Mouse (Mus musculus): ENCODE measurements around the gene Pkd1l3. TPM values are rescaled to one million over a fixed set of nuclear protein-coding genes. Genes with fewer than 3 reads are reported as not detected.

The Pkd1l3 gene
- total RNA-seq, 2 experiments from 2014 or later, result not detected

DNA sequence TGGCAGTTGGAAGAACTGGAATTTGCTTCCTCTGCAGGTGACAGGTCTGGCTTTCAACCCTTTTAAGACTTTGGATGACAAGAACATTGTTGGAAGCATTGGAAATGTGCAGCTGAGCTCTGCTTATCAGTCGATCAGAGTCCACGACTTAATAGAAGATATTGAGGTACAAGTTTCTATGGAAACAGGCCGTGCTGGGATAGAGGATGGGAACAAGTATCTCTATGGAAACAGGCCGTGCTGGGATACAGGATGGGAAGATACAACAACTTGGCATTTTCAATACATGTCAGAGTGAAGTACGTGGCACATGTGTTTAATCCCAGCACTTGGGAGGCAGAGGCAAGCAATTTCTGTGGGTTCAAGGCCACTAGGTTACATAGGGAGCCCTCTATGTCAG, 18.2 kb downstream of the Pkd1l3 start:
- DNase-seq, result no peak

DNA sequence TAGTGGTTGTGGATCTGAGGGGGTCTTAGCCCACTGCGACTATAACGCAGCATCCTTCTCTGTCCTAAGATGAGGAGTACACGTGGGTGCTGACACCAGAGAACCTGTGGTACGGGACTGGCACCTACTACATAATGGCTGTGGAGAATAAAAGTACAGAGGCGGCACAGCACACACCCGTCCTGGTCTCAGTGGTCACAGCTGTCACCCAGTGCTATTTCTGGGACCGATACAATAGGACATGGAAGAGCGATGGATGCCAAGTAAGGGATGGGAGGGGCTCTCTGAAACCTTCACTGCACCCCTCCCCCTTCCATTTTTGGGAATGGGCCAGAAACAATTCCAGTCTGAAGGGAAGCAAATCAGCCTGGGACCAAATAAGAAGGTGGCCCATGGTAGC, 20.8 kb downstream of the Pkd1l3 start:
- no peak for DNase-seq

DNA sequence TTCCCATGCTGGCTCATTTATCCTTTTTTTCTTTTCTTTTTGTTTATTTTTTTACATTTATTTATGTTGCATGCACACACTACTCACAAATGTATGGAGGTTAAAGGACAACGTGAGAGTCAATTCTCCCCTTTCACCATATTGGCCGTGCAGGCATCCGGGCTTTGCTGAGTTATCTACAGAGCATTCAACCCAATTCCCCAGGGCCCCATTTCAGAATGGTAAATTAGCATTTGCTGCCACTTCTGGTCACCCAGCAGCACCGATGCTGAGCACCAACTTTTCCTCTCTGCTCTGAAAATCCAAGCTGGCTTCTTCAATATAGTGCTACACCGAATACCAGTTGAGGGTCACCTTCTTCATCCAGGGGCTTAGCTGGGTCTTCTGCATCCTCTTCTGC, 24.5 kb downstream of the Pkd1l3 start:
- DNase-seq, result no peak

DNA sequence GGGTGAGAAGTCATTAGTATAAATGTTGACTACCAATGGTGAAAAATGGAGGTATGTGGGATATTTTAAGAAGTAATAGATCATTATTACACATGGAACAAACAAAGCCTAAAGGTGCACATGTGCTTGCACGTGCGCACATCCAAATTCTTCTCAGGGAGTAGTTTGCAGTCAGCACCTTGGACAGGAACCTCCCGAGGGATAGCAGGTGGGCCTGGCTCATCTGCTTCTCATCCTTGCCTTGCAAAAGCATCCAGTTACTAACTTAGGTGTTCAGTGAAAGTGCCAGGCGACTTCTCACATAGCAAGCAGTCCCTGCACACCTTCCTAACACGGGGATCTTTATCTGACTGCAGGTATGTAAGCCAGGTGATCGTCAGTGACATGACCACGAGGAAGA, 26.1 kb downstream of the Pkd1l3 start:
- no peak for DNase-seq

DNA sequence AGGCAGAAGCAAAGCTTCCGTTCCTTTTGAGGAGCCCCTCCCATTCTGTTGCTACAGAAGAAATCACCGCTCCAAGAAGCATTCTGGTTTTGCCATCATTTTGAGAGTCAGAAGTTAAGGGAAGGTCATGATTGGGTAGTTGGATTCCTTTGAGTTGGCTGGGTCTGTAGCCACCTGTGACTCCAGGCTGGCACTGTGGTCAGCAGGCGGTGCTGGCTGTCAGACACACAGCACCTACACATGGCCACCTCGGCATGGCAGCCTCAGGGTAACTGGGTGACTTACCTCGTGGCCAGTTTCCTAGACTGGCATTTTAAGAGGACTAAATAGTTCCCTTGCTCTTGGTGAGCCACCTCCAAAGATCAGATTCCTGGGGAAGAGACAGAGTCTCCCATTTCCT, 26.9 kb downstream of the Pkd1l3 start:
- DNase-seq, result no peak

DNA sequence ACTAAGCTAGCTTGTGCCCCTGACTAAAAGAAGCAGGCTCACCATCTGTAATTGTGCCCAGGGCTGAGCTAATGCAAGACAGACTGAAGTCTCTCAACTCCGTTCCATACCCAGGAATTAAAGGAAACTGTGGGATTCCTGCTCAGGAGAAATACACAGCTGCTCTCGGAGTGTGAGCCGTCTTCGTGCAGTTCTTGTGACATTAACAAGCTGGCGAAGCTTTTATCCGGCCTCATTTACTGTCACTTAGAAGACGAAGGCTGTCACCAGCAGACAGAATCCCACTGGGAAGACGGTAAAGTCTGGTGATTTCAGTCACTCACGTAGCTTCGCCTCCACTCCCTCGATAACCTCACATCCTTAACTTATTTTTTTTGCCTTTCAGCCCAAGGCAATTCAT, 33.0 kb downstream of the Pkd1l3 start:
- no peak for DNase-seq

DNA sequence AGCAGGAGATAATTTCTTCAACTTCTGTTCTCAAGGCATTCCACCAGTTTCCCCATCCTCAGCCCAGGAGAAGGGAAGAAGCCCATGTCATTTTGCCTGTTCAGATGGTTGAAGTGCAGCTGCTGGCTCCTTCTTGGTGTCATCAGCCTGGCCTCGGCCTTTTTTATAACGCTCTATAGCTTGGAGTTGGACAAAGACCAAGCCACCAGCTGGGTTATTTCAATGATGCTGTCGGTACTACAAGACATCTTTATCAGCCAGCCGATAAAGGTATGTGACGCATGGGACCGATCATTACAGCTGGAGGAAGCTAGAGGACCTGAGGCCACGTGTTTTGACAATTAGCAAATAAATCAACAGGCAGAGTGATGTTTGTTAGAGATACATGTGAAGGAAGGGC, 34.2 kb downstream of the Pkd1l3 start:
- peak; percentile 21 for DNase-seq

DNA sequence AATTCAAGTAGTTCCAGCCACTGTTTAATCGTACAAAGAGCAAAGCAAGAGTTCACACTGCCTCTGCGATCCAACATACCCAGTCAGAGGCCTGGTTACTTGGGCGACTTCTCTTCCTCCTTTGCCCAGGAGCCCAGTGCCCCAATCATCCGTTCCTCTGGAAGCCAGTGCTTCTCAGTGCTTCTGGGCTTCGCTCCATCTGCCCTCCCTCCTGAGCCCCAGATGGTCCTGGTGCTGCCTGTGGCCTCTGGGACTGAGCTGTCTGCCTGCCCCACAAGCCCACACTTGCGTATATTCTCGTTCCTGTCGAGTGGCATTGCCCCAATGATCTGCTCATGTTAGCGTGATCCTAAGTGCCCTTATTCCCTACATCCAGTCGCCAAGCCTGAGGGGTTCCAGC, 36.5 kb downstream of the Pkd1l3 start:
- DNase-seq, result no peak

DNA sequence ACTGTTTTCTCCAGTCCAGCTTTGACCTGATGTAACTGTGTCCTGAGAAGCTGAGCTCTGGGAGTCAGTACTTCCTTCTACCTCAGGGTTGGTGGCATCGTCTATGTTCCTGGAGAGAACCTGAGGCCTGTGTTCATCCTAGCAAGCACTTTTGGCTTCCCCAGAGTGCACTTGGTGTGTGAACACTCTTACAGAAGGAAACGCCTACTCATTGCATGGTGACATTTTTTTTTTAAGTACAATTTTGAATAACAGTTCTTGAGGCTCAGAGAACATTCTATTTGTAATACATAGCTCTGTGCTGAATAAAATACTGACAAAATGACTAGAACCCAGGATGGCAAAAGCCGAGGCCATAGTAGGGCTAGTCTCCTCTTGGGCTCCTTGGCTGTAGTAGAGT, 42.5 kb downstream of the Pkd1l3 start:
- no peak for DNase-seq

DNA sequence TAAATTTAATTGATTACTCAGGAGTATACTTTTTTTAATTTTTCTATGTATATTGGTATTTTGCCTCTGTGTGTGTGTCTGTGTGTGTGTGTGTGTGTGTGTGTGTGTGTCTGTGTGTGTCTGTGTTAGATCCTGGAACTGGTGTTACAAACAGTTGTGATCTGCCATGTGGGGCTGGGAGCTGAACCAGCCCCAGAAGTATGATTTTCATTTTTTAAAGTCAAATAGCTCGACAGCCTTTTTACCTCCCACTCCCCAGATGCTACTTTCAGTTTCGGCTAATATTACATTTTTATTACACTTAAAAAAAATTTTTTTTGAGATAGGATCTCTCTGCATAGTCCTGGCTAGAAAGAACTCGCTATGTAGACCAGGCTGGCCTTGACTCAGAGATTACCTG, 48.0 kb downstream of the Pkd1l3 start:
- DNase-seq, result no peak

DNA sequence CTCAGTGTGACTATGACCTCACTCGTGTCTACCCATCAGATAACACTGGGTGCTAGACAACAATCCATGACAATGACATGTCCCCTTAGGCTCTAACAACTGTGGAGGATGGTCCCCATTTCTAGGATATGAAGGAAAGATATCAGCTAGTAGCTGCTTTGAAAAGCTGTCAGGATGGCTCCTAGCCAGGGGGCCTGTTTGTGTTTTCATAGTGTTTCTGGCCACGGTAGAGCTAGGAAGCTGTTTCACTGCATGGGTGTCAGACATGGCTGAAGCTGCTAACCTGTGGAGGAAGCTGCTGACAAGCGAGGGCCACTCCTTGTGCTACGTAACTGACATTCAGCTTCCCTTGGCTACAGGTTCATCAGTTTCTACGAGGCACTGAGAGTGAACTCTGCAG, 52.3 kb downstream of the Pkd1l3 start:
- DNase-seq, result no peak

DNA sequence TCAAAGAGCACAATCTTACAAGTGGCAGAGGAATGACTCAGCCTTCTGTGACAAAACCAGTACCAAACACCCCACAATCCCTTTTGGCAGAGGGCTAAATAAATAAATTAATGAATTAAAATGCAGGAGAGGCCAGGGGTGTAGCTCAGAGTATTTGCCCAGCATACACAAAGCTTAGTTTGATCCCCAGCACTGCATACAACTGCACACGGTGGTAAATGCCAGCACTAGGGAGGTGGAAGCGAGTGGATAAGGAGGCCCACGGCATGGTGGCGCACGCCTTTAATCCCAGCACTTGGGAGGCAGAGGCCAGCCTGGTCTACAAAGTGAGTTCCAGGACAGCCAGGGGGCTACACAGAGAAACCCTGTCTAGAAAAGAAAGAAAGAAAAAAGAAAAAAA, 58.3 kb downstream of the Pkd1l3 start:
- no peak for DNase-seq

DNA sequence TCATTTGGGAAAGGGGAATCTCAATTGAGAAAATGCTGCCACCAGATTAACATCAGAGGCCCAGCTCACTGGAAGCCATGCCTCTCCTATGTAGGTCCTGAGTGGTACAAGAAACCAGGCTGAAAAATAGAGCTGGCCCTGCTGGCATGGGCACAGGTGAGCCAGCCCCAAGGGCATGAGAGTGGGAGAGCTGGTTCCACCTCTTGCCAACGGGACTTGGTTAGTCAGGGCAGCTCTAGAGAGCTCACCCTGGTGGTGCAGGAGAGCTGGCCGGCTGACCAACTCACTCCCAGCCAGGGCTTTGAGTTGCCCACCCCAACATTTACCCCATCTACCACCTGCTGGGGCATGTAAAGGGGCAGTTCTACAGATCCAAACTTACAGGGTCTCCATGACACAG, 59.3 kb downstream of the Pkd1l3 start:
- no peak for DNase-seq

DNA sequence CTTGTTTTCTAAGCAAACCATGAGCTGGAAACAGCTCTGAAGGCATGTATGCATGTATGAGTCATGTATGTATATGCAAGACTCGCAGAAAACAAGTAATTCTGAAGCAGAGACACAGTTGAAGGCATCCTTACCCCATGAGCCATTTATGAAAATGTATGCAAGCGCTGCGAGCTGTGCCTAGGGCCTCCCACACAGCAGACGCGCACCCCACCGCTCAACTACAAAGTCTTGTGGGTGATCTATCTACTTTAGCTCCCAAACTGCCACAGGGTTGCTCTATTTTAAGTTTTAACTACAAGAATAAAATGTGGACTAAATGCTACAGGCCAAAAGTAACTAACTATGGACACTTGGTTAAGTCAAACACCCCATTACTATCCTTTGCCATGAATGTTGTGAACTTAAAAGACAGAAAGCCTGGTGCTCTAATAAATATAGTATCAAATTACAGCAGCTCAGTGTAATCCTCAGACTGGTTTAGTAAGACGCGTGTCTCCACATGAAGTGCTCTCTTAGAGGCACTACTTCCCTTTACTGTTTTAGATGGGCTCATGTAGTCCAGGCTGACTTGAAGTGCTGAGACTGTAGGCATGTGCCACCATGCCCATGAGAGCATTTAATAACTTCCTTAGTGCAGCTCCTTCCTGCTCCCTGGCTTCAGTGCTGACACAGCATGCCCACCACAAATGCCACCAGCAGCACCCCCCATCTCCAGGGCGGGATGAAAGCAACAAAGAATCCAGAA, 61.8 kb downstream of the Pkd1l3 start:
- DNase-seq, result no peak

DNA sequence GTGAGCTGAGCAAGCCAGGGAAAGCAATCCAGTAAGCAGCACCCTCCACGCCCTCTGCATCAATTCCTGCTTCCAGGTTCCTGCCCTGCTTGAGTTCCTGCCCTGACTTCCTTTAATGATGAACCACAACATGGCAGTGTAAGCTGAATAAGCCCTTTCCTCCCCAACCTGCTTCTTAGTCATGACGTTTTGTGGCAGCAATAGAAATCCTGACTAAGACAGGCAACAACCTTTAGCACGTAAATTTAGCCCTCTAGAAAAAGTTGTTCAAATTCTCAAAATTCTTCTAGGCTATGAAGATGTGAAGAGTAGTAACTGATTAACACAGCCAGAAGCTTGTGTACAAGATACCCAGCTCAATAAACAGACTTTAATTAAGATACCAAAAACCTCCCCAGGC, 67.2 kb downstream of the Pkd1l3 start:
- no peak for DNase-seq

DNA sequence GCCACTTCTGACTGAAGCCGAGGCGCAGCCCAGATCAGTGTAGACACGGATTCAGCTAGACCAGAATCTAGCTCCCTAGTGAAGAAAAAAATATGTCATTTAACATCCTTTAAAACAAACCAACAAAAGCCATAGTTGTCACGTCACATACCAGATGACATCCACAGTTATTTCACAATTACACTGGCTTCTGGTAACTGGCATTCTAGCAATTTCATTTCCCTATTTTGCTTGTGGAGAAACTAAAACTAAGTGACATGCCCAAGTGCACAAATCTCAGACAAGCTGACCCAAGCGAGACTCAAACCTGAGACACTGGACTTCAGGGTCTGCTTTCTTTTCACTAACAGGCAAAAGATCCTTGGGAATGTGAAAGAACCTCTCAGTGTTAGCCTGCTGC, 67.8 kb downstream of the Pkd1l3 start:
- DNase-seq, result no peak

DNA sequence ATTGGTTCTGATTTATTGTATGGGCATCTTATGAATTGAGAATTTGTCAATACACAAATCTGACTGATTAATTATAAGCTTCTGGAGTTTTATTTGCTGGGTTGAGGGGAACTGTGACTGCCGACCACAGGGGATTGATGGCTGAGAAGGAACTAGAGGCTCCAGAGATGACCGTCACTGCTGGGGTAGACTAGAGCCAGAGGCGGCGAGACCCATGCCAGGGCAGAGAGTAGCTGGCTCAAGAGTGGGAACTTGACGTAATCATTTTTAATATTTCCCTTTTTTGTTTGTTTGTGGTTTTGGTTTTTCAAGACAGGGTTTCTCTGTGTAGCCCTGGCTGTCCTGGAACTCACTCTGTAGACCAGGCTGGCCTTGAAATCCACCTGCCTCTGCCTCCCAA, 72.9 kb downstream of the Pkd1l3 start:
- DNase-seq, result no peak

DNA sequence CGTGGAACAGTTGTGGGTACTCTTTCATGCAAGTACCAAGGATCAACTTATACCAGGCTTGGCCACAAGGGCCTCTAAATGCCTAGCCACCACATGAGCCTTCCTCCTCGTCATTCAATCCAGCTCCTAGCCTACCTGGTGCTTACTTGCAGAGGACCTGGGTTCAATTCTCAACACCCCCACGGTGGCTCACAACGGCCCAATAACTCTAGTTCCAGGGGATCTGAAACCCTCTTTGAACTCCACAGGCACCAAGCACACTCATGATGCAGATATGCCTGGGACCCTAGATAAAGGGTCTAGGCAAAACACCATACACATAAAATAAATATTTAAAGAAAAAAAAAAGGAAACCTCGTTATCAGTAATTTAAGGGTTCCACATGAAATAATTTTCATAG, 77.5 kb downstream of the Pkd1l3 start:
- peak; percentile 13 for DNase-seq

DNA sequence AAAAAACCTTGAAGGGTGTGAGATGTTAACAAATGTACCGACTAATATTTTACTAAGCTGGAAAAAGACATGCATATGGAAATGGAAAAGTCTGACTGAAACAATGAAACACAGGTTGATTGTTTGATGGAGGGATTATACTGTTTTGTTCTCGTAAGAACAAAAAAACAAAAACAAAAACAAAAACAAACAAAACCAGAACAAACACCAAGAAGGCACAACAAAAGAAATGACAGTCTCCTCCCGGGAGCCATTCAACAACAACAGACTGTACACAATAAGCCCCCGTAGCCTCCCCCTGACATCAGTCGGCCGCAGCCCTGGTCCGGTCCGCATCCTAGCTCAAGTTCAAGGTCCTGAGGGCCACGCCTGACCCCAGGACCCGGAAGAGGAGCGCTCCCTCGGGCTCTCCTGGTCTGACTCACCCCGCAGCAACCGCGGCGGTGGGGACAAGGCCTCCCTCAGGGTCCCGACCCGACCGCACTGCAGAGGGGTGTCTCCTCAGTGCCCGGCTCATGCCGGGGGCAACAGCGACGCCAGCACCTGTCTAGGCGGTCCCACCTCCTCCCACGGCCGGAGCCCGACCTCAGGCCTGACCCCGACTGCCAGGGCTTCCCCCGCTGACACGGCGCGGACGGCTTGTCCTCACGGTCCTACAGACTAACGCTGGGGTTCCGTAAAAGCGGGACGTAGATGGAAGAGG, 78.3 kb downstream of the Pkd1l3 start:
- DNase-seq, result no peak

DNA sequence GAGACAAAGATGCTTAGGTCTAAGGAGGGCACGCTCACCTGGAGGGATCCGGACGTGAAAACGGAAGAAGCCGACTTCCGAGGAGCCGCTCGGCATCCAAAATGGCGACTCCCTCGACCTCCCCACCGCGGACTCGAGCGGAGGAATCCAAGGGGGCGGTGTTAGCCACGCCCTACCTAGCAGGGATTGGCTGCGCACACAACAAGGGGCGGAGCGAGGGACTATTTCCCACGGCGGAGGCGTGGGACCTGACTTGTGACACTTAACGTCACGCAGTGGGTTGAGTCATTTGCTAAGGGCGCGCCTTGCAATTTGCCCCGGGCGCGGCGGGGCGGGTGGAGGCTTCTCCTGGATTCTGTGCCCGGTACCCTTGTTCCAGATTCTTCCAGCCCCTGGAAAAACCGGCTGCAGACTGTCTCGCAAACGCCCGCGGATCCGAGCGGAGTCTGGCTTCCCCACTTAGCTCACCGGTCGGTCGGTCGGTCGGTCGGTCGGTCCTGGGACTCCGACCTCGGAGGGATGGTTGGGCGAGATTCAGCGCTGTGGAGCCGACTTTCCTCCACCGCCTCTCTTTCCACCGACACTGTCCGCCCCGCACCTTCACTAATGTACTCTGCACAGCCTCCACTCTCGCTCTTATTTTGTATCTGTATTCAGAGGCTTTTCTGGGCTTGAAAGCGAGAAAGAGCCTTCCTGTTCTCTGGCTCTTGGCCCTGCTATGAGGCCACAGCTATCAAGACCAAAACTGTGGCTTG, 79.0 kb downstream of the Pkd1l3 start, which contains the start of gene Ist1:
Gene Ist1, minus strand, starts transcription at position 115 of the 755 bp plus-strand sequence.
- peak; percentile 99 for DNase-seq

DNA sequence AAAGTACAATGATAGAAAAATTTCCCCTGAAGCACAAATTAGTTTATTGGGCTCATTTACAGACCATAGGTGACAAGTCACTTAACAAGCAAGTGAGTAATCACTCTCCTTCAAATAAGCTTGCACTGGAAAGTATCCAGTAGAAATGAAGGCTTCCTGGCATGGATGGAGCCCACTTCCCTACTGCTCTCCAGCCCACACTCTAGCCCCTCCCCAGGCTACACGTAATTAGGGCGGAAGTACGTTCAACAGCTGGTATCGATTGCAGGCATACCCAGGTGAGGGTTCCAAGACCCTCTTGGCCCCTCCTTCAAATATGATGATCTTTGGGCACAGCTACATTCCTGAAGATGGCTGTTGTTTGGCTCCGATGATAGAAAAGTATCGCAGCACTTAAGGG, 79.8 kb downstream of the Pkd1l3 start:
- DNase-seq, result no peak

DNA sequence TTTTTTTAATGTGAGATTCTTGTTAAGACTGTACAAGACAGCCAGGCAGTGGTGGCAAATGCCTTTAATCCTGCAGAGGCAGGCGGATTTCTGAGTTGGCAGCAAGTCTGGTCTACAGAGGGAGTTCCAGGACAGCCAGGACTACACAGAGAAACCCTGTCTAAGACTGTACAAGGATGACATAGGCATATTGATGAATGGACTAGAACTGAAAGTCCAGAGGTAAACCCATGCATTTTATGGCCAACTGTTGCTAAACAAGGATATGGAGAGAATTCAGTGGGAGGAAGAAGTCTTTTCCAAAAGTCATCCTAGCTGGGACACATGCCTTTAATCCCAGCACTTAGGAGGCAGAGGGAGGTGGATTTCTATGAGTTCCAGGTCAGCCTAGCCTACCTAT, 83.4 kb downstream of the Pkd1l3 start:
- DNase-seq, result no peak

DNA sequence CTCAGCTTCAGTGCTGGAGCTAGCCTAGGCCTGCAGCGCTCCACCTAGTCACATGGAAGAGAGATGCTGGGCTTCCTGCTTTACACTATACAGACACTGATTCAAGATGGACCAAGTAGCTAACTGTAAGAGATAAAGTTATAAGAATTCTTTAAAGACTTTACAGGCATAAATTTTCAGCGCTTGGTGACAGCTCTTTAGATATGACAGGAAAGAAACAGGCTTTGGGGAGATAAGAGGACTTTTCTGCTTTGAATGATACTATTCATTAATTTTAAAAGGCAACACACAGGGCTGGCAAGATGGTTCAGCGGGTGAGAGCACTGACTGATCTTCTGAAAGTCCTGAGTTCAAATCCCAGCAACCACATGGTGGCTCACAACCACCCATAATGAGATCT, 84.2 kb downstream of the Pkd1l3 start:
- DNase-seq, result no peak
